Mouse (Mus musculus): ENCODE data around the gene Edem1.

- no peak for TF ChIP-seq CTCF (conservative IDR thresholded peaks at IDR 0.05; ENCODE audit: insufficient read depth, insufficient read length, low read depth, low read length)
- no peak for TF ChIP-seq POLR2A (IDR thresholded peaks at IDR 0.05; ENCODE audit: low read depth, low read length)
These were observed 47.6 kb downstream of the Edem1 start for GRCm38 (mm10) chr6:108876052-108876451.
